Mouse (Mus musculus) limb, embryonic 10.5 days (tissue): ENCODE results near the gene Kdsr. TPM values are rescaled to one million over a fixed set of nuclear protein-coding genes. Genes with fewer than 3 reads are reported as not detected.
"Not testable (repeated sequence)": the region's sequence is repeated elsewhere in the genome, so short reads cannot be mapped to it uniquely, and the experiment has no call there.

ENCODE experiments used
- DNase-seq: peaks from one replicate; pipeline ENCODE4 v3.0.0-alpha.2; 2017; ENCODE audit warnings: low spot score
- H3K27ac ChIP-seq: fragments of 300-500 bp; sonication (generic); 2 replicates; pipeline ENCODE4 v1.5.1; 2016; ENCODE audit warnings: mild to moderate bottlenecking
- H3K27me3 ChIP-seq: fragments of 300-500 bp; sonication (generic); 2 replicates; pipeline ENCODE4 v1.6.1; 2016; ENCODE audit warnings: low read depth, mild to moderate bottlenecking; ENCODE audit not compliant: poor library complexity, severe bottlenecking
- H3K36me3 ChIP-seq: fragments of 300-500 bp; sonication (generic); 2 replicates; pipeline ENCODE4 v1.6.1; 2016; ENCODE audit warnings: mild to moderate bottlenecking, moderate library complexity
- H3K4me1 ChIP-seq: fragments of 300-500 bp; sonication (generic); 2 replicates; pipeline ENCODE4 v1.6.1; 2016
- H3K4me3 ChIP-seq: fragments of 300-500 bp; sonication (generic); 2 replicates; pipeline ENCODE4 v1.5.1; 2016; ENCODE audit warnings: mild to moderate bottlenecking, moderate library complexity
- H3K9me3 ChIP-seq: fragments of 300-500 bp; sonication (generic); replicated peaks from 2 replicates; pipeline ENCODE4 v1.6.1; 2016; ENCODE audit warnings: mild to moderate bottlenecking
- WGBS: fragments of 180-500 bp; shearing (Covaris S2); methylation state at CpG from one replicate; pipeline ENCODE4 v1.1.7; 2016; 5-methylcytosine and 5-hydroxymethylcytosine counted together
- polyA plus RNA-seq: library from polyadenylated mRNA; unstranded; fragments of >200 nt; fragmentation: Nextera tagmentation; extraction: Ambion mirVana; gene quantifications from 2 replicates; pipeline ENCODE4 v1.2.1, GENCODE M21; 2016

The Kdsr gene
- polyA plus RNA-seq, 1 experiment from 2014 or later = 10.2 TPM

DNA sequence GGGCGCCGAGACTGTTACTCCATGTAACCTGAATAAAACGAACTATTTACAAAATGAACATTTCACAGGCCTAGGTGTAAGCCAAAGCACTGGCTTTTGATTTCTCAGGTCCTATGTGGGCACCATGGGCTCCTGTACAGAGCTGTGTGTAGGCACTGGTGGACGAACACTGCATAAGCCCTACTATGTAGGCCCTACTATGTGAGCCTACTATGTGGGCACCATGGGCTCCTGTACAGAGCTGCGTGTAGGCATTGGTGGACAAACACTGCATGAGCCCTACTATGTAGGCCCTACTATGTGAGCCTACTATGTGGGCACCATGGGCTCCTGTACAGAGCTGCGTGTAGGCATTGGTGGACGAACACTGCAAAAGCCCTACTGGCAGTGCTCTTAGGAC lies 41.8 kb downstream of the Kdsr start:
- H3K4me3 ChIP-seq, H3K27me3 ChIP-seq, H3K36me3 ChIP-seq, DNase-seq, H3K9me3 ChIP-seq, H3K27ac ChIP-seq: not testable (repeated sequence)
- 86% methylated on average over 7 of the region's 7 CpGs for WGBS
- H3K4me1 ChIP-seq = peaks cover 14% of the 10 kb centered on the region

DNA sequence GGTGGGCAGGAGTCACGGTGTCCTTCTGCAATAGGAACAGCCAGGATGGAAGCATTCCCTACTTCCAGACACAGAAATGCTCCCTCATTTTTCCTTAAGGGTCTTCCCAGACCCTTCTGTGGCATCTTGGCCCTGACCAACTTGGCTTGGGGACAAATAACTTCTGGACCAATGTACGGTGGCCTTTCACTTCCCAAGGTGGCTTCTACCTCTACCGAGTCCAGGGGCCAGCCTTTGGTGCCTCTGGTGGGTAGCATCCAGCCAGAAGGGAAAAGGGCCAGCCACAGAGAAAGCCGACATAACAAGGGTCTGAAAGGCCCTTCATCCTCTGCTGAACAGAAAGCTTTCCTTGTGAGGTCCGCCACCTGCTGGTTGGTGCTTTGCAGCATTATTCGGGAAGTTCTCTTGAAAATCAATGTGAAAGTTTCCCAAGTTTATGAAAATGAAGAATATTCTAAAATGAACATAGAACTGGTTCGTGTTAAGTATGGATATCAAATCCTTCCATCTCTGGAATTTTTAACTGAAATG lies 42.4 kb downstream of the Kdsr start:
- WGBS = 45% methylated on average over 7 of the region's 7 CpGs
- Histone ChIP-seq H3K27ac (no peak overlapping the region), H3K4me3 (no peak overlapping the region), H3K27me3 (no peaks in the 10 kb centered on the region), H3K4me1 (peaks cover 20% of the 10 kb centered on the region), H3K9me3 (no peaks in the 10 kb centered on the region), H3K36me3 (no peaks in the 10 kb centered on the region)
- DNase-seq = peak; percentile 76

- H3K9me3 ChIP-seq = no peaks in the 10 kb centered on the region
- no peak overlapping the region for H3K27ac ChIP-seq
- WGBS = 94% methylated on average over 3 of the region's 3 CpGs
- H3K36me3 ChIP-seq = no peaks in the 10 kb centered on the region
- DNase-seq = no peak
- peaks cover 29% of the 10 kb centered on the region for H3K4me1 ChIP-seq
- no peak overlapping the region for H3K4me3 ChIP-seq
- no peaks in the 10 kb centered on the region for H3K27me3 ChIP-seq
Measured at GRCm38 (mm10) chr1:106716141-106716540, 43.4 kb downstream of the Kdsr start.

GRCm38 (mm10) chr1:106715111-106716083 lies 44.1 kb downstream of the Kdsr start:
- no peaks in the 10 kb centered on the region for H3K27me3 ChIP-seq
- 85% methylated on average over 13 of the region's 13 CpGs for WGBS
- H3K9me3 ChIP-seq = no peaks in the 10 kb centered on the region
- no peak overlapping the region for H3K4me3 ChIP-seq
- H3K27ac ChIP-seq = peak overlapping the region; percentile 97; the same call in 1 of the 2 replicates
- H3K4me1 ChIP-seq = peaks cover 30% of the 10 kb centered on the region
- H3K36me3 ChIP-seq = no peaks in the 10 kb centered on the region
- no peak for DNase-seq

DNA sequence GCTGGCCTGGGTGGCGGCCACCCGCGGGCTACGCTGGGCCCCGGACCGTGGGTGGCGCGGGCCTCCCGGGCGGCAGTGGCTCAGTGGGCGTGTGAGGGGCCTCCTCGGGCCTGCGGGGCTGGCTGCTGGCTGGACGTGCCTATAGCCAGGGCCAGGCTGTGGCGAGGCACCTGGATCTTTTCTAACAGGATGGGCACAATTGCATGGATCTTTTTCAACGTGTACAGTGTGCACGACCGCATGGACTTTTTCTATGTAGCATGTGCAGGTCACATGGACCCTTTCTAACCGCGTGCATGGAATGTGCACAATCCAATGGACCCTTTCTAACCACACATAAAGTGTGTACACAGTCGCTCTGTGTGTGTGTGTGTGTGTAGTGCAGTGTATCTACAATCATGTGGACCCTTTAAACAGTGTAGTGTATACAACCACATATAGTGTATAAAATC lies 45.0 kb downstream of the Kdsr start:
- peaks cover 30% of the 10 kb centered on the region for H3K4me1 ChIP-seq
- H3K4me3 ChIP-seq = peak overlapping the region; percentile 83
- no peaks in the 10 kb centered on the region for H3K36me3 ChIP-seq
- peak; percentile 67 for DNase-seq
- no peaks in the 10 kb centered on the region for H3K9me3 ChIP-seq
- H3K27ac ChIP-seq = peak overlapping the region; percentile 97
- no peaks in the 10 kb centered on the region for H3K27me3 ChIP-seq
- 6% methylated on average over 21 of the region's 21 CpGs for WGBS

DNA sequence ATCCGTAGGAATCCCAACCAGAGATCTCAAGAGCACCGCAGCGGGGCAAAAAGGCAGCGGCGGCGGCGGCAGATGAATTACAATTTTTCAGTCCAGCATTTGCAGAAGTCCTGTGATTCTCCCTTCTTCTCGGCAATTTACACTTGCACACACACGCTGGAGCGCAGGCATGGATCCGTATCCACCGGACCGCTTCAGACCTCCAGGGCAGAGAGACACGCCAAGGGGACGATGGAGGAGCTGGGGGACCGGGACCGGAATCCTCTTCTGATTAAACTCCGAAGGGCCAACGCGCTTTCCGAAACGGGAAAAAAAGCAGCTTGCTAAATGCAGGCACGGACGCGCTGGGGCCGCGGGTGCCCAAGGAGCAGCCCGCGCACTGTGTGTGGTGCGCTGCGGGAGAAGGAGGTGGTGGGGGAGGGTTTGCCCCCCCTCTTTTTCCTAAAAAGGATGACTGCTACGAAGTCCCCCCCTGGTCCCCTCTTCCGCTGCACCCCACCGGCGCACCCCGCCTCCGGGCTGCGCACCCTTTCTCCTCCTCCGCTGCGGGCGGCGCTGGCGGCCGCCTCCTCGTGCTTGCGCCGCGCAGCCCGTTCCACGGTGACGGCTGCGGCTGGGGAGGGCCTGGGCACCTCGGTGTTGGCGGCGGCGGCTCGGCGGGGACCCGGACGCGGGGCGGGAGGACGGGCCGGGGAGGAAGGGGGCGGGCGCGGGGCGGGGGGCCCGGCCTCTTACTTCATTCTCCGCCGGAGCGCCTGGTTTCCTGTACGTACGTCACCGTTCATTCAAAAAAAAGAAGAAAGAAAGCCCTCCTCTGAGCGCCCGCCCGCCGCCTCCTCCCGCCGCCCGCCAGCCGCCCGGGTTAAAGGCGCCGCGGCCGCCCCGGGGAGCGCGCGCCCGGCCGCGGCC lies 45.7 kb downstream of the Kdsr start, which contains the start of gene Bcl2:
Gene Bcl2, minus strand, starts transcription at position 654 of the 909 bp plus-strand sequence.
- H3K36me3 ChIP-seq = no peaks in the 10 kb centered on the region
- WGBS = under 1% methylated on average over 75 of the region's 95 CpGs
- peak; percentile 83 for DNase-seq
- H3K27me3 ChIP-seq = no peaks in the 10 kb centered on the region
- peaks cover 30% of the 10 kb centered on the region for H3K4me1 ChIP-seq
- H3K9me3 ChIP-seq = no peaks in the 10 kb centered on the region
- H3K4me3 ChIP-seq = peak within 1 kb of the TSS; percentile 83
- H3K27ac ChIP-seq = peak within 1 kb of the TSS; percentile 97

DNA sequence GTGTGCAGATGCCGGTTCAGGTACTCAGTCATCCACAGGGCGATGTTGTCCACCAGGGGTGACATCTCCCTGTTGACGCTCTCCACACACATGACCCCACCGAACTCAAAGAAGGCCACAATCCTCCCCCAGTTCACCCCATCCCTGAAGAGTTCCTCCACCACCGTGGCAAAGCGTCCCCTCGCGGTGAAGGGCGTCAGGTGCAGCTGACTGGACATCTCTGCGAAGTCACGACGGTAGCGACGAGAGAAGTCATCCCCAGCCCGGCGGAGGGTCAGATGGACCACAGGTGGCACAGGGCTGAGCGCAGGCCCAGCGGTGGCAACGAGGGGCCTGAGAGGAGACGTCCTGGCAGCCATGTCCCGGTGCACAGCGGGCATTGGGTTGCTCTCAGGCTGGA lies 47.2 kb downstream of the Kdsr start:
- no peaks in the 10 kb centered on the region for H3K9me3 ChIP-seq
- no peaks in the 10 kb centered on the region for H3K36me3 ChIP-seq
- peaks cover 30% of the 10 kb centered on the region for H3K4me1 ChIP-seq
- no peaks in the 10 kb centered on the region for H3K27me3 ChIP-seq
- H3K4me3 ChIP-seq = peak overlapping the region; percentile 83
- 12% methylated on average over 22 of the region's 22 CpGs for WGBS
- H3K27ac ChIP-seq = peak overlapping the region; percentile 34; the same call in 1 of the 2 replicates
- peak; percentile 57 for DNase-seq

- H3K4me1 ChIP-seq = peaks cover 26% of the 10 kb centered on the region
- peak overlapping the region; percentile 83 for H3K4me3 ChIP-seq
- H3K27ac ChIP-seq = no peak overlapping the region
- DNase-seq = no peak
- no peaks in the 10 kb centered on the region for H3K36me3 ChIP-seq
- H3K27me3 ChIP-seq = no peaks in the 10 kb centered on the region
- 78% methylated on average over 12 of the region's 12 CpGs for WGBS
- H3K9me3 ChIP-seq = no peaks in the 10 kb centered on the region
Measured at GRCm38 (mm10) chr1:106711356-106712125, 48.0 kb downstream of the Kdsr start.

DNA sequence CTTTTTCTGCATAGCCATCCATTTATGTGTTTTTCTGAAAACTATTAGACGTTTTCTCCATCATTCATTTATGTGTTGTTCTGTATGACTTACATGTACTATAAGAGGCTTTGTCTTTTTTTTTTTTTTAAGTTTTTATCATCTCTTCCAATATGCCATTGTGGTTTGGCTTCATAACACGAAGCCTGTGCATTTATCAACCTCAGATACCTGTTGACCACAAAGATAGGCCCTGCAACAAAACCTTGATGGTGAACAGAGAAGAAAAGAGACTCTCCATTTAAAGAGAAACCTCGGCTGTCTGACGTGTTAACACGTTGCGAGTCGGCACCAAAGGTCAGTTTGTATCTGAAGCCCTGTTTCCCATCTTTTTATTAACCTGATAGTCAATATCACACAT lies 49.3 kb downstream of the Kdsr start:
- Histone ChIP-seq H3K27me3 (no peaks in the 10 kb centered on the region), H3K36me3 (no peaks in the 10 kb centered on the region), H3K4me3 (no peak overlapping the region), H3K9me3 (no peaks in the 10 kb centered on the region), H3K27ac (no peak overlapping the region), H3K4me1 (peaks cover 26% of the 10 kb centered on the region)
- WGBS = 92% methylated on average over 7 of the region's 7 CpGs
- no peak for DNase-seq

DNA sequence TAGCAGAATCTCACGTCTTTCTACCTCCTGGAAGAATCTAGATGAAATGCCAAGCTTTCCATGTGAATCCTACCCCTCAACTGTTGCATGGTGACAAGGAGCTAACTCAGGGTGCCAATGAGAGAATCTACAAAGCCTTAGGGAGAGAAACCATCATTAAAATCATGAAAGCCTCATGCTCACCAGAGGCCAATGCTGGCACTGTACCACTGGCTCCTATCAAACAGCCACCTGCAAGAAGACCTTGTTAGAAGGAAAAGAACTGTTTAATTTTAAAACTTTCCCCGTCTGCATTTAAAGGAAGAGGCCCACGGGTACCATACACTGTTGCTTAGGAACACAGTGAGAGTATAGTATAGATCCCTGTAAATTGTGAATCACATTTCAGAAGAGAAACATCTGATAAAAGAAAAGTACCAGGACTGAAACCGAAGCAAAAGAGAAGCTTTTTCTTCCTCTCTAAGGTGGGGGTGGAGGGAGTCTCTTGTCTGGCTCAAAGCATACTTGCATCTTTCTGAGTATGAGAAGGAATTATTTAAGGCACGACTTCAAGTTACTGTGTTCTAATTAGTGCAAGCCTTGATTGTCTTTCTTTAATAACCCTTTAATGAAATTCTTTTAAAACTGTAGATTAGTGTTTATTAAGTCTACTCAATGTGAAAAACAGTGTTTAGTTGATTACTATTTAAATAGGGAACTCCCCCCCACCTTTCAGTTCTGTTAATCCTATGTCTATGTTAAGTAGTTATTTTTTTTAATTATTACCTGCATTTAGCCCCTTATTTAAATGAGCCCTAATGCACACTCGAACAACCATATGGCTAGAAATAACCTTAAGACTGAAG lies 52.3 kb downstream of the Kdsr start:
- H3K27me3 ChIP-seq = no peaks in the 10 kb centered on the region
- H3K4me1 ChIP-seq = peaks cover 11% of the 10 kb centered on the region
- DNase-seq = no peak
- H3K27ac ChIP-seq = no peak overlapping the region
- H3K9me3 ChIP-seq = no peaks in the 10 kb centered on the region
- no peaks in the 10 kb centered on the region for H3K36me3 ChIP-seq
- WGBS = 90% methylated on average over 6 of the region's 6 CpGs
- H3K4me3 ChIP-seq = no peak overlapping the region

- Histone ChIP-seq H3K27me3 (no peaks in the 10 kb centered on the region), H3K27ac (no peak overlapping the region), H3K4me3 (no peak overlapping the region), H3K4me1 (no peaks in the 10 kb centered on the region), H3K36me3 (no peaks in the 10 kb centered on the region), H3K9me3 (no peaks in the 10 kb centered on the region)
- WGBS = 69% methylated on average over 3 of the region's 3 CpGs
- DNase-seq = no peak
Measured at GRCm38 (mm10) chr1:106703183-106703582, 56.3 kb downstream of the Kdsr start.
